Mouse (Mus musculus) lung, postnatal 0 days (tissue): ENCODE data around the gene Gstp3.

Source experiments
- CTCF ChIP-seq: IDR thresholded peaks from 2 replicates; pipeline ENCODE4 v1.5.1; 2016; ENCODE audit warnings: antibody characterized with exemption, mild to moderate bottlenecking
- EP300 ChIP-seq: IDR thresholded peaks from 2 replicates; pipeline ENCODE4 v1.6.1; 2016; ENCODE audit warnings: antibody characterized with exemption, mild to moderate bottlenecking, control low read depth

DNA sequence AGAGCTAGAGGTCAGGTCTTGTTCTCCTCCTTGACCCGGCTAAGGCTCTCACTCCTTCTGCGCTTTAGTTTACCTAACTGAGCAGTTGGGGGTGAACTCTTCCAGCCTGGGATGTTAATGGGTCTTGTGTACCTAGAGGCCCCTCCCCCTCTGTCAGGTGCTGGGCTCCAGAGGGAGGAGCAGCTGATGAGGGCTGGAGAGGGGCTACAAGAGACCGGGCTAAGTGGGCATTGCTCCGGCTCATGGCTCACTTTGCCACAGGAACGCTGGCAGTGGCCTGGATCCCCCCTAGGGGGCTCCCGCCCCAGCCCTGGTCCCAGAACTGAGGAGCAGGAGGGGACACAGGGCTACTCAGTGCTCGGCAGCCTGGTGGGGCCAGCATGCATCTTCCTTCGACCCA, 24.5 kb upstream of the Gstp3 start:
- 0 out of 2 replicates have a peak, but pooled peaks have one; percentile 23 for TF ChIP-seq CTCF
- TF ChIP-seq EP300, result no peak
